Mouse (Mus musculus) cerebellum, adult 11 months (tissue): Measurements from ENCODE around the gene Tbc1d14.

Source experiments
- DNase-seq: peaks from one replicate; pipeline ENCODE4 v3.0.0; 2022

Tbc1d14 gene

DNA sequence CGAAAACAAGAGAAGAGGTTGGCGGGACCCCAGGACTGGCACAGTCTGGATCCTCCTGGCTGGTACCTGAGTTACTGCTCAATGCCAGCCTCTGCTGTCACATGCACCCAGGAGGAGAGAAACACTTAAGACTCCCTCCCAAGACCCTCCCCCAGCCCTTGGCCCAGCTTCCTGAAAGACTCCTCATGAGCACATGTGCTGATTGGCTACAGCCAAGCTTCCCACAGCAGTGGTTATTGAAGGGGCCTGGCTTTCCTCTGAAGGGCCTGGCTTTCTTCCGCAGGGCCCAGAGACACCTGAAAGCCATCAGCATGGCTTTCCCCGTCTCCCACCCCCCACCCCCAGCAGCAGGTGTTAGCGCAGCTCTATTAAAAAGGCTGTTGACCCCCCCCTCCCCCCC is at the start of gene Tbc1d14:
Gene Tbc1d14 (minus strand): TSS at position 101 of the 400 bp plus-strand sequence.
- no peak for DNase-seq

DNA sequence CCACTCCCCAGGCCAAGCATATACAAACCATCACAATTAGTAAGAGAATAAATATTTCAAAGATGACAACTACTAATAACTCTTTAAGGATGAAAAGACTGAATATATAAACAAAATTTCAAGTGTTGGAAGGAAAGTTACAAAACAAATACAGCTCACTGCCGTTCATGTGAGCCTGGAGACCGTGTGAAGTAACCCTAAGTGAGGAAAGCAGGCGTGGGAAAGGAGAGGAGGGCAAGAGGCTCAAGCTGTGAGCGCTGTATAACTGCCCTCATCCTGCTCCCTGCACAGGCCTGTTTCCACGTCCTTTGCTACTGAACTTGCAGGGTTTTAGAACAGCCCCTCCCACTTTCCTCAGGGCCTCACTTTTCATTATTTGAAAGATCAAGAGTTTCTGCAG is 32.5 kb upstream of the Tbc1d14 start:
- no peak for DNase-seq

DNA sequence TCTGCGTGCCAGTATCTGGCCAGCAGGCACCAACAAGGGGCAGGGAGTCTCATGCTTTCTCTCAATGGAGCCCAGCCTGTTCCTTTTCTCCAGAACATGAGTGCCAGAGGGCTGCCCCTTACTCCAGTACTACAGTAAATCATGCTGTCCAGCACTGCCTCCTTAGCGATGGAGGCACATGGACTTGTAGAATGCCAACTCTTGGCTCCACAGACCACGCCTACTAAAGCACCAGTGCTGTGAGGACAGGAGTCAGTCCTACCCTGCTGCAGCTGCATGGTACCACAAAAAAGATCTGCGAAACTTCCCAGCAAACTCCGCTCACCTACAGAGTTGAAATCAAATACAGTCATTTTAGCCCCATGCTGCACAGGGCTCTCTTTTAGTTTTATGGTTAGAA is 30.6 kb upstream of the Tbc1d14 start:
- DNase-seq = no peak

DNA sequence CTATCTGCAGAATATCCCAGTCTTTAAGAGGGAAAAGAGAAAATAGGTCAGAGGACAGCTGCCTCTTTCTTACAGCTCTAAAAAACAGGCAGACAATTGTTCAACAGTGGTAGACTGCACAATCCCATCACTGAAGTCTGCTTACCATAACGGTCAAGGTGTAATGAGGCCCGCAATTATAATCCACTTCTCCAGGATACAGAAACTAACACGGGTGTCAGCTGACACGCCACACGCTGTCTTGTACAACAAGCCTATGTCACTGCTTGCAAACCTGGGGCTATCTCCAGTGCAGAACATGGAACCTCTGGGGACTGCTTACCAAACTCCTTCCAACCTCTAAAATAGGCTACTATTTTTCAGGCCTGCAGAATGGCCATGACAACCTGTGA is 28.0 kb upstream of the Tbc1d14 start:
- no peak for DNase-seq

DNA sequence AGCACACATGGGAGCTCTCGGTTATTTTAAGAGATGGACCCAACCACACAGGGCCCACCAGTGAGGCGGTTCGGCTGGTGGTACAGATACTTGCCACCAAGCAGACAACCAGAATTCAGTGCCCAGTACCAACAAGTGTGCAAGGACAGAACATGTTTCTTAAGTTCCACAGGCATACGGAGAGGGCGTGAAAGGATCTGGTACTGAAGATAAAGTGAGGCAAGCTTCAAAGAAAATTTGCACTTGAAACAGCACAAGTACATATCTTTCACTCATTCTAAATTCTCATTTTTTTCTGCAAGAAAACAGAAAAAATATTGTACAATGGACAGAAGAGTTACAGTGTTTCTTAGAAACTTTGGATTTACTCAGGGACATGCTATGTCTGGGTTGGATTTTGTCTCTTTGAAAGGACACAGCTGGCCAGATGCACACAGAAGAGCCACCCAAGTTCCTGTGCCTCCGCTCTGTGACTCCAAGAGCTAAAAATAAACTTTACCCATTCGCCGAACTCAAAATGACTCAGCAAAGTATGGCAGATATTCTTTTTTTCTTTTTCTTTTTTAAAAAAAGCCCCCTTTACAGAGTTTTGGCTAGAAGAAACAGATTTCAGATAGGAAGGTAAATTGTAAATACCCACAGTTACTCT is 27.5 kb upstream of the Tbc1d14 start:
- DNase-seq = no peak

DNA sequence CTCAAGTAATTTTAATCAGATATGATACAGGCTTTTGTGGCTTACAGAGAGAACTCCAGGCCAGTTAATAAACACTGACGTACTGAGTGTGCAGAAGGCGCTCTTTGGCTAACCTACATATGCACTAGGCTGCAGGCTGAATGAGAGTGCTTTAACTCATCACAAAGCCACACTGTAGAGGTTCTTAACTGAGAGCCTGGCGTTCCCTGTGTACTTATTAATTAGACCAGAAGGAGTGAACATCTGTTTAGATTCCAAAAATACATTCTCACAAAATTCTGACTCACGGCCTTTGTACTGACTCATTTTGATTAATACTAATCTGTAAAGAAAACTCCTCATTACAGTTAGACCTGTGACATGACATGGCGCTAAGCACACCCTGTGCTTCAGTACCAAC is 25.8 kb upstream of the Tbc1d14 start:
- no peak for DNase-seq

DNA sequence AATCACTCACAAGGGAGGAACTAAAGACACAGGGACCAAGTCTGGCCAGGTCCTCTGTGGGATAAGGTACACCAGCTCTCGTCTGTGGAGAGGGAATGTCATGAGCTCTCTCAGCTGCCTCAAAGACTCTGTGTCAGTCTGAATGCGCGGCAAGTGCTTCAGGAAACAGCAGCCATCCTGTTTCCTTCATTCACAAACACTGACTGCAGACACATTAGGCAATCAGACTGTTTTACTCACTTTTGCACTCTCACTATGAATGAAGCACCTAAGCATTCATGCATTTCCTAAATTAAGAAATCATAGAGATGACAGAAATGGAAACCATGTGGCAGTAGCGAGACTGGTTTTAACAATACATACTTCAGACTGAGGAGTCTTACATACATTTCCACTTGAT is 25.3 kb upstream of the Tbc1d14 start:
- no peak for DNase-seq

DNA sequence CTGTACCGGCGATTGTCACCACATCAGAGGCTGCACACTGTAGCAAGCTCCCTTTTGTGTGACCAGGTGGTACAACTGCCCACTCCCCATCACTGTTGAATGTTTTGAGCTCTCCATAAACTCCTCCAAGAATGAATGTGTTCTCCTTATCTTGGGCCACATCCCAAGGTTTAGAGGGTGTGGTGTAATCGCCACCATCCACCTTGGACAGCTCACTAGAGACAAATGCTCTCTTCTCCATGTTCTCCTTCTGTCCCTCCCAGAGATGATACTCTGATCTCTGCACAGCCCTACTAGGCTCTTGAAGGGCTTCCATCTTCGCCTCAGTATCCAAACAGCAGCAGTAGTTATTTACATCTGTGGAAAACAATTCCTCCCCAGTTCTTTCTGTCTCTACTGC is 21.0 kb upstream of the Tbc1d14 start:
- no peak for DNase-seq

DNA sequence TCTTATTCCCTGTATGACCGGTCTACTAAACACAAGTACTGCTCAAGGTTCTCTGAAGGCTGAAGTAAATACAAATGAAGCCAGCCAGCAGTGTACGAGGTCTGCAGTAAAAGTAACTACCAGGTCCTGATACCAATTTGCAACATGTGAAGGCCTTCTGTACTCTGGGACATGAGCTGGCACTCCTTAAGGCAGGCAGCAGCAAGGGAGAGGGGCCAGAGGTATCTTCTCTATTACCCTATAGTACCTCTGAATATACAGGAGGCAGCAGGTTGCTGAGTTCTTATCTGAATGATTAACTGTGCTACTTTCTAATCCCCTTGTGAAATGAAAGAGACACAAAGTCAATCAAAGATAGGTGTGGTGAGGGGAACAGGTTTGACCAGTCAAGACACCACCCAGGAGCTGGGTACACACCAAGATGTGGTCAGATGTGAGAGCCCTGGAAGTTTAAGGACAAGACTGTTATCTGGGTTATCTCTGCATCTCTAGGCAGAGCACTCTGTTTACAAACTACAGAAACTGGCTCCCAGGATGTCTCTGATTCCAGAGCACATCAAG is 15.9 kb upstream of the Tbc1d14 start:
- no peak for DNase-seq

DNA sequence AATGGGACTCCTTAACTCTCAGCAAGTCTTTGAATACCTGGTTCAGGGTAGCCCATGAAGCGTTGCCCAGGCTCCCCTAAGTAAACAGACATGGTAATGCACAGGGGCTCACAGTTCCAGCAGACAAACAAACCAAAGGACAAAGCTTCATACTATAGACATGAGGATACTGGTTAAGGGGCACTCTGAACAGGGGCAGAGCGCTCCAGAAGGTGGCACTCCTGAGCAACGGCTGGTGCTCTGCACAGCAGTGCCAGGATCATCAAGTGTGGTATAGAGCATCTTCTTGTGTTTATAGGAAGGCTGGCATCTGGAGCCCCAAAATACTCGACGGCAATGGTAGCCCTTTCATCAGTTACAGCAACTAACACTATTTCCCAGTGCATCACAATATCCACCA is 10.0 kb upstream of the Tbc1d14 start:
- peak; percentile 50 for DNase-seq

DNA sequence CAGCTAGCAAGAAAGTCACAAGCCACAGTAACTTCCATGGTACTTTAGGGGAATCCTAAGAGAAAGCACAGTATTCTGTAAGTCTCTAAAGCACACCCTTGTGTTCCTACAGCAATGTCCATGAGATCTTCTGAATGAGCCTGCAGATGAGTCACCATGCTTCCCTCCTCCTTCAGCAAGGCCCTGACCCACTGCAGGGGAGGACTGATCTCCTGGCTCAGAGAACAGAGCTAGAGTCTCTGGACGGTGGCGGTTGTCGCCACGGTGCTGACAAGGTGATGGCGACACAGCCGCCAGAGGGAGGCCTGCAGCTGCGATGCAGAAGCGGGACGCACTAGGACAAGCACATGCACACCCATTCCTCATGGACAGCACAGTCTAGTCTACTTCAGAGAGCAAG is 9.0 kb upstream of the Tbc1d14 start:
- no peak for DNase-seq

DNA sequence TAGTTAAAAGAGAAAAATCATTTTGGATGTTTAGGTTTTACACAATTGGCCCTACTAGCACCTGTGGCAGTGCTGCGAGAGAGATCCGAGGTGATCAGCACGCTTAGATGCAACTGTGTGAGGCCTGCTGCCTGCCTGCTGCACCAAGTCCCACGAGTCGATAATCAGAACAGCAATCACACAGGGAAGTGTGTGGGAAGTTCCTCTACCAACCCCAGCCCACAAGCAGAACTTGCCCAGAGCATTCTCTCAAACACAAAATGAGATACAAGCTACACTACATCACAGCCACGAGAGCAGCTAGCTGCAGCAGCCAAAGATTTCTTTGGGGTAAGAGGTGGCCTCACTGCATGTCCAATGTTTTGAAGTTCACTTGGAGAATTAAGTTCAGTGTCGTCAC is 8.4 kb upstream of the Tbc1d14 start:
- DNase-seq = no peak

DNA sequence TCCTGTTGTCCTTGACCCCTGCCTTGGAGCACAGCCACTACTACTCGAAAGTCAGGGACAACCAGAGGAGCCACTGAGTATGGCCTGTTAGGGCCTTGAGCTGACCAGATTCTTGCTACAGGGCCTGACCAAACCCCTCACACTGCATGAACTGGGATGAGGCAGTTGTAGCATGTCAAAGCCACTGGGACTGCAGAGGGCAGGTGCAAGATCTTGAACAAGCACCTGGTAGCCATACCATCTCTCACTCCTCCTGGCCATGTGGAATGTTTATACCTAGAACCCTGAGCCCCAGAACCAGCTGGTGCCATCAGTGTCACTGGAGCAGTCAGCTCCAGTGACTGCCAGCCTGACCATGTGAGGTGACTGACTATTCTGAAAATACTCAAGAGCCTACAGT is 5.8 kb upstream of the Tbc1d14 start:
- DNase-seq = no peak

DNA sequence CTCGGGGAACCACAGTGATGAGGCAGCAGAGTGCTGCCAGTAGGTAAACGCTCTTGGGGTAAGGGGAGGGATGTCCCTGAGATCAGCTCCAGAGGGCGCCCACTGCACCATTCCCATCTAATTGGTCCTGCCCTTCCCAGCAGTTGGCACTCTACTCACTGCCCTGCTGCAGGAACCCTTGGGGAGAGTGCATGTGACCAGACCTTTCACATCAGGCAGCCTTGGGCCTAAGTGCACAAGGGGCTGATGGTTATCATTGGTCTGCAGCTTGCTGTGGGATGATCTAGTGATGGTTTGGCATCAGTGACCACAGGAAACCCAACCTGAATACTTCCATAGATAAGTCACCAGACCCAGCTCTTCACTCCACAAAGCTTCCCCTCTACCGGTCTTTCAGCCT is 4.6 kb upstream of the Tbc1d14 start:
- no peak for DNase-seq

DNA sequence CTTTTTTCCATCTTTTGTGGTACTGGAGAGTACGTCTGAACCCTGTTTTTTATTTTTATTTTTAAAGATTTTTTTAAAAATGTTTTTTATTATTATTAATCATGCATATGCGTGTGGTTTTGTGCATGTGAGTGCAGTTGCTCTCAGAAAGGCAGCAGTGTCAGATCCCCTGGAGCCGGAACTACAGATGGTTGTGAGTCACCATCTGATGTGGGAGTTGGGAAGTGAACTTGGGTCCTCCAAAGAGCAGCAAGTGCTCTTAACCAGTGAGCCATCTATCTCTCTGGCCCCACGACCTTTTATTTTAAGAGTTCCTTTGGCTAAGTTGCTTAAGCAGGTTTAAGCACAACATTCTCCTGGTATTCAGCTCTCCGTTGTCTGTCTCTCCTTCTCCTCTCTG is 3.1 kb upstream of the Tbc1d14 start:
- no peak for DNase-seq

DNA sequence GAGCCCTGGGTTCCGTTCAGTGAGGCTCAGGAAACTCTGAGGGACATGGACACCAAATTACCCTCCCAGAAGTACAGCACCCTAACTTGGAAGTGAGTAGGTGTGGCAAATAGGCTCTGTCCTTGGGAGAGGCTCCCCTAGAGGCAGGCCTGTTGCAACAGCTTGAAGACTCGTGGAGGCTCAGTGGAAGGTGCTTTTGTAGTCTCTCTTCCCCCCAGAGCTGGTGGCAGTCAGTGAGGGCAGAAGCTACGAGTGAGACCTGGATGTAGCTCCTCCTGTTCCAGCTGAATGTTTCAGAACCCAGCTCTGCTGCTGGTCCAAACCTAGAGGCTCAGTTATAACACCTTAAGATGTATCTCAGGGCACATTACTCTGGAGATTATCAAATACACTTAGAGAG is 2.0 kb upstream of the Tbc1d14 start:
- DNase-seq = no peak

DNA sequence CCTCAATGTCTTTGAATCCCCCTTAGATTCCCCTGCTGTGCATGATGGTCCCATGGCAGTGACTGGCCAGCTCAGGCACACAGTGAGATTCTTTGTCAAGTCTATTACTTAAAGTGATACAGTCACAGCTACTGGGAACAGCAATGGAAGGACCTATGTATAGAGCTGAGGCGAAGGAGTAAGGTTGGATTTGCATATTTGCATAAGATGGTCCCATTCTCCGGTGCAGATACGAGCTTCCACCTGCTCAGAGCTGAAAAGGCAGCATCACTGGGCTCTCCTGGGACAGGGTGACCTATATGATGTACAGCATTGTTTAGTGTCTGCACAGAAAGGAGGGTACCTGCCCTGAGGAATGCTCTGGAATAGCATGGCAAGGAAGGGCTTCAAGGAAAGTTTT is 1.3 kb upstream of the Tbc1d14 start:
- no peak for DNase-seq

DNA sequence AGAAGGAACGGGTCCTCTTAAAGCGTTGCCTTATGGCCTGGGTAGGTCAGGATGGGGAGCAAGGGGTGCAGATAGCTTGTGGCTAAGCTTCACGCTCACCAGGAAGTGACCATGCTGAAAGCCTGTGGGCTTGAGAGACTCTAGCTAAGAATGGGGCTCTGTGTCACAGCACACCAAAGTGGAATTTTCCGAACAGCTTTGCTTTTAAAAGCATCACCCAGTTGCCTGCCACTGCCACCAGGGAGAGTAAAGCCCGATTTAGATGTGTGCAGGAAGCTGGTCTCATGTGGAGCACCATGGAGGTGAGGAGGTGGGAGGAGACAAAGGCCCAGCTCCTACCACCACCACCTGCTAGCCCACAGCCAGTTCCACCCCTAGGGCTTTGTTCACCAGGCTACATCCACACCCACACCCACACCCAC is 2.6 kb downstream of the Tbc1d14 start:
- DNase-seq = no peak

DNA sequence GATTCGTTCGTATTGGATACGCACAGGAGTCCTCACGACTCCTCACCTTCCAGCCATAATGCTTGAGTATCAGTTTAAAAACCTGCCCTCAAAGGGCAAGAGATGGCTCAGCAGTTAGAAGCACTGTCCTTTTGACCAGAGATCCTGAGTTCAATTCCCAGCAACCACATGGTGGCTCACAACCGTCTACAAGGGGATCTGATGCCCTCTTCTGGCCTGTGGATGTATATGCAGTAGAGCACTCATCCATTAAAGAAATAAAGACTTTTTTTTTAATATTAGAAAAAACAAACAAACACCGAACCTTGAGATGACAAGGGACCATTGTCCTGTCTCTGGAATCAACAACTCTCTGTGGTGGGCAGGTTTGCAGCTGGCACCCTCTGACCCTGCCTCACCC is 8.8 kb downstream of the Tbc1d14 start:
- DNase-seq = no peak

DNA sequence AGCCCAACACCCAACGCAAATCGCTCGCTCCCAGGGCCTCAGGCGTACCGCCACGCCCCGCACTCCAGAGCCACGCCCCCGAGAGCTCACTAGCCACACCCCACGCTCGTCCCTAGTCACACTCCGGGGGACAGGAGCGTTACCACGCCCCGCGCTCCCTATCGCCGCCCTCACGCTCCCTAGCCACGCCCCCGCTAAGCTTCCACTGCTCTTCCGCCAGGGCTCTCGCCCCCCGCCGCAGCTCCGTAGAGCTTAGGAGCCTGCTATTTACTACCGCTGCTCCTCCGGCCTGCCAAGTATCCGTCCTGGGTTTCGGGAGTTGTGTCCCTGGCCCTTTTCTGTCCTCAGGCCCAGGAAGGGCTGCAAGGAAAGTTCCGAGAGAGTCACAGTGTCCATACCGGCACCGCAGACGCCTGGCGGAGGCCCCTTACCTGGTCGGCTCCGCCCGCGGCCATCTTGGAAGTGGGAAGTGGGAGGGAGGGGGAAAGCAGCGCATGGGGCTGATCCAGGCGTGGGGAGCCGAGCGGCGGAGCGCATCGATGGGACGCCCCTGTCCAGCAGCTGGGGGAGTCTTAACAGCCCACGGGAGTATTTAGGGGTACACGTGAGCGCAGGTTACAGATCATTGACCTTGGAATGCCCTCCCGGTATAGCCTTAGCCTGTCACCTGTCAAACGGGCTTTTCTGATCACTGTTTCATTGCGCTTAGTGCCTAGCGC is 11.0 kb downstream of the Tbc1d14 start:
- DNase-seq = peak; percentile 99

DNA sequence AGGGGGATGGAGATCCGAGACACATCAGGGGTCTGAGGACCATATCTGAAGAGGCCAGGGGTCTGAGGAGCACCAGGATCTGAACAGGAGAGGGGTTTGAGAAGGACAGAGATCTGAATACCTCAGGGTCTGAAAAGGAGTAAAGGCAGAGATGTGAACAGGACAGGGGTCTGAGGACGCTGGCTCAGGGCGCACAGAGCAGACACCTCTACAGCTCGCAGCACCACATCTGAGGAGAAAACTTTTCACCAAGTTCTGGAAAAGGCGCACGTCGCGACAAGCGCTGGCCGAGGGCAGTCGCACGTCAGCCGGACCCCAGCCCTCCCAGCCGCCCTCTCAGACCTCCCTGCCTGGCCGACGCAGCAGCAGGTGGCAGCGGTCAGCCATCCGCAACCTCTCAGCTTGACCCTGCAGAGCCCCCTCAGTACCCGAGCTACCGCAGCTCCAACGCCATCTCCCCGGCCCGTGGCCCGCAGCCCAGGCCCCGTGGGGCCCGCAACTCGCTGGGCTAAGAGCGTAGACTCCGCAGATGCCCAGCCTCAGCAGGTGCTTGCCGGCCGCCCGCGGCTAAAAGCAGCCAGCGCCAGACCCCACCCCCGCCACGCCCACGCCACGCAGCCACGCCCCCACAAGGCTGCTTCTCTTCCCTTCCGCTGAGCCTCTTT is 11.7 kb downstream of the Tbc1d14 start:
- DNase-seq = no peak

DNA sequence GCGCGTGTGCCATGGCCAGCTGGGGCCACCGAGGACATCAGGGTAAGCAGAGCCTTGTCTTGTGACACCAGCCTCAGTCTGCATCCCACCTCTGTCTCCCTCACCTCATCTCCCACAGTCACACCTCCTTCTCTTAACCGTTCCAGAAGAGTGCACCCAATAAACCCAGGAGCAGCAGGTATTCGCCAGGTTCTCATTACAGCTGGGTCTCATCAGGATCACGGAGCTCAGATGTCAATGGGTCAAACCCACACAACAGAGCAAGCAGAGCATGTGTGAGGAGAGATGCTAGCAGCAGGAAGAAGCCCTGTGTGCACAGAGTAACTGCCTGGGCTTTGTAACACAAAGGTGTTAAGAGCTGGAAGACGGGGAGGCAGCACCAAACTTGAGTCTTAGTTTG is 13.1 kb downstream of the Tbc1d14 start:
- no peak for DNase-seq

DNA sequence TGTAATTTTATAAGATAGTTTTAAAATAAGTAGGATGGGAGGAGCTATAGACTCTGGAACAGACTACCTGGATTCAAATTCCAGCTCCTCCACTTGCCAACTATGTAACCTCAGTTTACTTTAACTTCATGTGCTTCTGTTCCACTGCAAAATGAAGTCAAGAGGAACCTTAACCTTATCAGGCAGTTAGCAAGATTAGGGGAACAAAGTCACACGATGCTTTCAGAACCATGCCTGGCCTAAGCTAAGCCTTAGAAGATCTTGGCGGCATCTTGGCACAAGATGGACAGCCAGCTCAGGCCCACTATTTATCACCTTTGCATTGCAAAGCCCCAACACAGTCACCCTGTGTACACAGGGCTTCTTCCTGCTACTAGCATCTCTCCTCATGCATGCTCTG is 14.1 kb downstream of the Tbc1d14 start:
- DNase-seq = no peak

DNA sequence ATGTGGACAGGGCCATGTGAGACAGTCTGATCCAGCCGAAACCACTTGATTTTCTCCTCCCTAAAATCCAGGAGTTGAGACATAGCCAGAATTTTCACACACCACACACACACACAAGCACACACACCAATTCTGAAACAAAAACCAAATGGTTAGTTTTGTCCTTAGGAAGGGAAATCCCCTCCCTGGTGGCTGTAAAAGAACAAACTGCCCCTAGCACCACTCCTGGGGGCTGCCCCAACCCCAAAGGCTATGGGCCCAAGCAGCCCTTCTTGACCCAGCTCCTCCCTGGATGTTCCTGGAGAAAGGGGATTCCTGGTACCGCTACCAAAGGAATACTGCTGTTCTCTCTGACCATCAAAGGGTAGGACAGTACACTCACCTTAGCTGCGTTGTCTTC is 16.6 kb downstream of the Tbc1d14 start:
- DNase-seq = no peak
